Comparison of ENCODE assay signal across 9 mouse cellular contexts in the genomic region with DNA sequence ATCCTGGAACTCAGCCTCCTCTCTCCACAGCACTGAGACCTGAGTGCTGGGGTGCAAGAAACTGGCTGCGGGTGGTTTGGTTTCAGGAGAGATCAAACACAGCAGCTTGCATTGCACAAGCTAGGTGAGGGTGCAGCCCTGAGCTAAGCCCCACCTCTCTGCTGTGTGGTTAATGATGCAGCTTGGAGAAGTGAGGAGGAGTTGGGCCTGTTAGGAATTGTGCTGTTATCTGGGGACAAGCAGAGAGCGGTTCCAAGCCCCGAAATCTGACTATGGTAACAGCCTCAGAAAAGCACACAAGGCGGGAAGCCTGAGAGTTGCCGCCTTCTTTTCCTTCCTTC.
DNase-seq lines count a peak whose midpoint lies in the region; TF ChIP-seq lines count a peak whose summit lies in the region.
"Had no signal": no experiment of that assay in that cellular context is flagged by ENCODE, and none has a peak within 500 bp of the region (broad histone marks: within the 10 kb centered on the region; RNA-seq: fewer than 3 reads in every experiment).

No protein-coding gene starts in this region.

- H3K27me3 ChIP-seq in hindbrain, embryonic 10.5 days (ENCODE audit: insufficient read depth, poor library complexity, severe bottlenecking), result no peaks in the 10 kb centered on the region
- H3K27me3 ChIP-seq: embryonic facial prominence, embryonic 13.5 days; lung, embryonic 15.5 days had no signal

- peaks cover 8% of the 10 kb centered on the region for H3K4me1 ChIP-seq in olfactory bulb, adult 2 months (ENCODE audit: control insufficient read depth, insufficient read depth, low read length)
- H3K4me1 ChIP-seq in hindbrain, embryonic 10.5 days (replicated peaks), result peaks cover 19% of the 10 kb centered on the region

- no peak overlapping the region; the same call in 1 of the 2 replicates for H3K4me3 ChIP-seq in layer of hippocampus, adult 2 months
- H3K4me3 ChIP-seq in olfactory bulb, adult 2 months (ENCODE audit: insufficient read depth, low read depth, low read length), result no peak overlapping the region
- H3K4me3 ChIP-seq in hindbrain, embryonic 10.5 days, result no peak overlapping the region
- H3K4me3 ChIP-seq: embryonic facial prominence, embryonic 13.5 days; lung, embryonic 15.5 days had no signal

- peak overlapping the region; percentile 54; the same call in 1 of the 2 replicates for H3K27ac ChIP-seq in layer of hippocampus, adult 2 months
- peak overlapping the region; percentile 81 for H3K27ac ChIP-seq in olfactory bulb, adult 2 months (ENCODE audit: insufficient read depth, low read depth, low read length)
- H3K27ac ChIP-seq in hindbrain, embryonic 10.5 days, result no peak overlapping the region
- H3K27ac ChIP-seq: embryonic facial prominence, embryonic 13.5 days; lung, embryonic 15.5 days had no signal

- H3K9me3 ChIP-seq in hindbrain, embryonic 10.5 days, result no peaks in the 10 kb centered on the region
- H3K9me3 ChIP-seq: embryonic facial prominence, embryonic 13.5 days; lung, embryonic 15.5 days had no signal

- no peak for TF ChIP-seq CTCF in layer of hippocampus, adult 2 months (conservative IDR thresholded peaks at IDR 0.05)
- no peak for TF ChIP-seq CTCF in olfactory bulb, adult 2 months (IDR thresholded peaks at IDR 0.05; ENCODE audit: insufficient read depth, low read depth, low read length)

- H3K36me3 ChIP-seq in hindbrain, embryonic 10.5 days, result peaks cover 3% of the 10 kb centered on the region; the same call in 1 of the 2 replicates
- H3K36me3 ChIP-seq: lung, embryonic 15.5 days had no signal

- 52% methylated on average over 5 of the region's 5 CpGs for WGBS in olfactory bulb, adult 2 months
- WGBS in hindbrain, embryonic 10.5 days, result 92% methylated on average over 5 of the region's 5 CpGs

- DNase-seq in layer of hippocampus, adult 2 months (ENCODE audit: low spot score in 2 of 2), result no peak
- no peak for DNase-seq in layer of hippocampus, postnatal 14 days (ENCODE audit: low spot score in 2 of 2)
- peak; percentile 84 for DNase-seq in fat pad, adult 2 months (ENCODE audit: extremely low read depth, low read depth, low spot score)
- DNase-seq in kidney, postnatal 10 days, result peak; percentile 28
- DNase-seq in hindbrain, embryonic 10.5 days (ENCODE audit: low spot score), result no peak
- DNase-seq in retina, postnatal 1 day, result no peak

- TF ChIP-seq POLR2A in olfactory bulb, adult 2 months (IDR thresholded peaks at IDR 0.05; ENCODE audit: insufficient read depth, low read depth, low read length), result no peak

Comparison
In these comparisons a context has a peak if more than half of its experiments do, and no peak if none do; other contexts are left out.
1. DNase-seq: peak in fat pad, adult 2 months (single experiment) and kidney, postnatal 10 days (single experiment); none in layer of hippocampus, adult 2 months (0 of 2), layer of hippocampus, postnatal 14 days (0 of 2), hindbrain, embryonic 10.5 days (single experiment) and retina, postnatal 1 day (single experiment).